Mouse (Mus musculus) C2C12 (cell line): ENCODE data around the gene Prex1.

Experiments
- CEBPB ChIP-seq: IDR thresholded peaks from one replicate; pipeline ENCODE4 v1.6.1; 2011; ENCODE audit warnings: low read depth, mild to moderate bottlenecking, control low read depth, moderate library complexity
- CTCF ChIP-seq: IDR thresholded peaks from one replicate; pipeline ENCODE4 v1.5.1; 2011; ENCODE audit not compliant: control insufficient read depth, insufficient read depth, insufficient read length
- FOSL1 ChIP-seq: IDR thresholded peaks from one replicate; pipeline ENCODE4 v1.8.0; 2011; ENCODE audit warnings: mild to moderate bottlenecking, low read length; ENCODE audit not compliant: poor library complexity, insufficient read depth, severe bottlenecking
- MAX ChIP-seq: IDR thresholded peaks from one replicate; pipeline ENCODE4 v1.6.1; 2011; ENCODE audit warnings: mild to moderate bottlenecking, control low read depth
- MYOD1 ChIP-seq: IDR thresholded peaks from one replicate; pipeline ENCODE4 v1.6.1; 2011; ENCODE audit warnings: low read depth; ENCODE audit not compliant: control insufficient read depth, insufficient read length
- MYOG ChIP-seq: IDR thresholded peaks from one replicate; pipeline ENCODE4 v1.6.1; 2011; ENCODE audit not compliant: control insufficient read depth, insufficient read length; ENCODE audit errors: extremely low read depth
- USF1 ChIP-seq: IDR thresholded peaks from one replicate; pipeline ENCODE4 v1.6.1; 2011; ENCODE audit warnings: low read depth, mild to moderate bottlenecking, control low read depth, moderate library complexity

DNA sequence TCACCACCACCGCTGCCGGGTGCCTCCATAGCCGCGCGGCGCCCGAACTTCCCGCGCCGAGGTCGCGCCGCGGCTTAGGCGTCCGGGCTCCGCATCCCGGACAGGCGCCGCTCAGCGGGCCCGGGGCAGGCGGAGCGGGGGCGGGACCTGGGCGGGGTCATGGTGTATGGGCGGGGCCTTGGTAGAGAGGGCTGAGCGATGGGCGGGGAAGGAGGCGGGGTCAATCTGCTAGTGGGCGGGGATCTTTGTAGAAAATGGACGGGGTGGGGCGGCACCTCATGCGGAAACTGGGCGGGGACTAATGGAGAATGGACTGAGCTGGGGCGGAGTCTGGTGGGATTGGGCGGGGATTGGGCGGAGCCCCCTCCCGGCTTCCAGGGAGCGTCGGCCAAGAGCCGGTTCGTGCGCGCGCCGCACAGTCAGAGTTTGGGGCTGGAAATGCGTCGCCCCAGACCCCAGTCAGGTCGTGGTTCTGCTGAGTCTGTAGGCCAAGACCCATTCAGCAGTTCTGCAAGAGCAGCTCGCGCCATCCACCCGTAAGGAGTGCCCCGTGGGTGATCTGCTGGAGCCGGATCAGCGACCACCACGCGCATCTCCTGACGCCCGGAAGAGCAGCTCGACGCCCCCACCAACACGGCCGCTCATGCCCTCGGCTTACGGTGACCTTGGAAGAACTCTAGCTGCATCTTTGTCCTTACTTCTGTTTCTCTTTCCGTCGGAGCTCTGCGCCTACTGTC, at the start of gene Prex1:
- TF ChIP-seq CTCF, result no peak
- no peak for TF ChIP-seq CEBPB
- TF ChIP-seq MAX, result no peak
- TF ChIP-seq MYOG, result no peak
- TF ChIP-seq USF1, result no peak
- TF ChIP-seq FOSL1, result no peak
- TF ChIP-seq MYOD1, result no peak
